Mouse (Mus musculus) spleen, postnatal 0 days (tissue): ENCODE measurements around the gene Nkx2-4. TPM values are rescaled to one million over a fixed set of nuclear protein-coding genes. Genes with fewer than 3 reads are reported as not detected.

Experiments used
- polyA plus RNA-seq: library from polyadenylated mRNA; unstranded; fragments of >200 nt; fragmentation: Nextera tagmentation; extraction: Ambion mirVana; gene quantifications from 2 replicates; pipeline ENCODE4 v1.2.1, GENCODE M21; 2015

Gene Nkx2-4
- not detected in 2 replicates for polyA plus RNA-seq

GRCm38 (mm10) chr2:147085072-147085870 is at the start of gene Nkx2-4:
Nkx2-4 (minus strand) TSS chr2:147085445.

Other genes with a start within 250 kb of the Nkx2-4 start
- 15.5 and 20.5 TPM in 2 replicates for gene Kiz, start 229.6 kb downstream of the Nkx2-4 start, polyA plus RNA-seq
- 50.5 and 51.9 TPM in 2 replicates for gene Xrn2, start 72.4 kb downstream of the Nkx2-4 start, polyA plus RNA-seq
- gene Nkx2-2, start 108.8 kb upstream of the Nkx2-4 start, polyA plus RNA-seq: 0.05 TPM in 1 of 2 replicates, not detected in the other